Mouse (Mus musculus): Measurements from ENCODE around the gene Tm6sf1. TPM values are rescaled to one million over a fixed set of nuclear protein-coding genes. Genes with fewer than 3 reads are reported as not detected.

Tm6sf1 gene
- total RNA-seq, 2 experiments from 2014 or later = 31.8 to 33.5 TPM

DNA sequence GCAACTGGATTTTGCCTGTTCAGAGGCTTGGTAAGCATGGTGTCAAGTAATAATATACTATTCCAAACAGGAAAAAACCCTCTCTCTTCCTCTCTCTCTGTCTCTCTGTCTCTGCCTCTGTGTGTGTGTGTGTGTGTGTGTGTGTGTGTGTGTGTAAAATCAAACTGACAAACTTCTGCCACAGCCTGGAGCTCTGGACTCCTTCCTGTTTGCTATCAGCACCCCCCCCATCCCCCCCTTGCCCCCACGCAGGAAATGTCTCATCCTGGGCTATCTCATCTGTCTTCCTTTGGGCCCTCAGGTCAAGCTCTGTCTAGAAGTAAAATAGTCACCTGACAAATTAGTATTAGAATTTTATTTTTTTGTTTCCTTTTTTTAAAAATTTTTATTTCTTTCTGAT is 15.0 kb downstream of the Tm6sf1 start:
- no peak for DNase-seq (ENCODE audit: extremely low spot score in 1 of 2, low spot score in 2 of 2)
- intact Hi-C loops (cut with DNase I) = no loop called here

DNA sequence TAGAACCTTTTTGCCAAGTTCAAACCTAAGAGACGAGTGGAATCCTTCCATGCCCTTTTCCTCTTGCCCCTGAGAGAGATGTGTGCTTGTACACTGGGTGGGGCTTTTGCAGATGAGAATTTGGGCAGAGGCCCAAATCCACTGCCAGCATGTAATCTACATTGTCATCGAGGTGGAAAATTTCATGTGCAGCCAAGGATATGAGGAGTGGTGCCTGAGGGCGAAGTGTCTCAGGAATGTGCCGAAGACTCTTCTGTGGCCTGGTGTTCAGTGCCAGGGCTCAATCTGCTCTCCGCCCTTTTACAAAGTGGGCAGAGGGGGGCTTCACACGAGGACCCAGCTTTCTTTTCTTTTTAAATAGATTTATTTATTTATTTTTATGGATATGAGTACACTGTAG is 15.8 kb downstream of the Tm6sf1 start:
- intact Hi-C loops (cut with DNase I) = no loop called here
- no peak for DNase-seq (ENCODE audit: extremely low spot score in 1 of 2, low spot score in 2 of 2)

DNA sequence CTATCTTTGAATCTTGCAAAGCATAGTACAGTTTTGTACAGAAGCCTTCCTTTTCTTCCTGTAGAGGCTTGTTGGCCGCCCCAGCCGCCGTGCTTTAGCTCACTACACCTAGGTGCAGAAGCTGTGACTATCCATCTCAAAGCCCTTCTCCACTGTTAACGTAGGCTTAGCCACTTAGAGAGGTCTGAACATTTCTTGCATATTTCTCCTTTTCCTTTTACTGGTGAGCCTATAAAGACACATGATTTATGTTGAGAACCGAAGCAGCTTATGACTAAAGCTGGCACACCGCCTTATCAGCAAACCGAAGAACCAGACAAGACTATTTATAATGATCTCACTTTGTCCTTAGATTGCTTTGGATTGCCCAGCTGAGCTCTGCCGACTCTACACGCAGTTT is 16.6 kb downstream of the Tm6sf1 start:
- no peak for DNase-seq (ENCODE audit: extremely low spot score in 1 of 2, low spot score in 2 of 2)
- intact Hi-C loops (cut with DNase I) = no loop called here

GRCm38 (mm10) chr7:81880286-81880685 is 21.5 kb downstream of the Tm6sf1 start:
- intact Hi-C loops (cut with DNase I) = no loop called here
- no peak for DNase-seq (ENCODE audit: extremely low spot score in 1 of 2, low spot score in 2 of 2)

DNA sequence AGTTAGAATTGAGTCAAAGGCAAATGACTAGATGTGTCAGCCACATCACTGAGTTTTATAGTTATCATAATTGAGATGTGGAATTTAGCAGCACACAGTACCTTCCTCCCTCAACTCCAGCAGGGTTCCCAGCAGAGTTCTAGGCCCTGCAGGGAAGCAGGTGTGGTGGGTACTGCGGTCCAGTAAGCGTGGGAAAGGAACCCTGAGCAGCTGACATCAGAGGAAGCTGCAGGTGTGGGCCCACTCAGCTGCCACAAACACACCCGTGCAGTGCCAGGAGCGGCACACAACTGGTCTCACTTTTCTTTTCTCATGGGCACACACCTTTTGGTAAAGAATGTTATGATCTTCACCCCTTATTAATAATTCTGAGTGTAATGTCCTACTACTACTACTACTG is 22.0 kb downstream of the Tm6sf1 start:
- intact Hi-C loops (cut with DNase I) = no loop called here
- DNase-seq (ENCODE audit: extremely low spot score in 1 of 2, low spot score in 2 of 2) = no peak

DNA sequence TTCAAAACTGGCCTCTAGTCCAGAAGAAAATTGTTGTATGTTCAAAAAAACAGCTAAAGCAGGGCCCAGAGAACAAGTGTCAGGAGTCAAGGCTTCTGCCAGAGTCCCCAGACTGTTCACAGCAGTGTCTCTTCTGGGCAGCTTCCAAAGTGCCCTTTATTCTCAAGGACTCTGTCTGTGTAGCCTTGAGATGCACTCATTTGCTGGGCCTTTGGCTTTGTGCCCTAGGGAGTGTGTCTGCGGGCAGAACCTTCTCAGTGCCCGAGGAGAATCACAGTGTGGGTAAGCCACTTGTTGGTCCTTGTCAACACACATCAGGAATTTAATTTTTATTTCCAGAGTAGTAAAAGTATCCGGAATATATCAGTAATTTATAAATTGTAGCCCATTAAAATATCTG is 22.8 kb downstream of the Tm6sf1 start:
- no peak for DNase-seq (ENCODE audit: extremely low spot score in 1 of 2, low spot score in 2 of 2)
- intact Hi-C loops (cut with DNase I) = no loop called here

DNA sequence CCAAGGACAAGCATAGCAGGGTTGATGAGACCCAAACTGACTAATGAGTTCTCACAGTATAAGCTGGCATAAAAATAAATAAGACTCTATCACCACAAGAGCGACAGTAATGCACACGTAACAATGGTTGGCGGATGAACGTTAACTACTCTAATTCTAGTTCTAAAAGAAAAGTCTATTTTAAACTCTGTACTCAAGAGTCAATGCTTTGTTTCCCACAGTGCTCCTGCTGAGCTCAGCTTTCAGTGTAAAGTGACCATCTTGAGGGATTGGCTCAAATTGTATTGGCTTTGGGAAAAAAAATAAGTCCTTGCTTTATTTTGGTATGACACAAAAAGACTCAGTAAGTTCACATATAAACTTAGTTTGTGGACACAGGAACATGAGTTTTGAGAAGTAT is 26.3 kb downstream of the Tm6sf1 start:
- intact Hi-C loops (cut with DNase I) = no loop called here
- no peak for DNase-seq (ENCODE audit: extremely low spot score in 1 of 2, low spot score in 2 of 2)

DNA sequence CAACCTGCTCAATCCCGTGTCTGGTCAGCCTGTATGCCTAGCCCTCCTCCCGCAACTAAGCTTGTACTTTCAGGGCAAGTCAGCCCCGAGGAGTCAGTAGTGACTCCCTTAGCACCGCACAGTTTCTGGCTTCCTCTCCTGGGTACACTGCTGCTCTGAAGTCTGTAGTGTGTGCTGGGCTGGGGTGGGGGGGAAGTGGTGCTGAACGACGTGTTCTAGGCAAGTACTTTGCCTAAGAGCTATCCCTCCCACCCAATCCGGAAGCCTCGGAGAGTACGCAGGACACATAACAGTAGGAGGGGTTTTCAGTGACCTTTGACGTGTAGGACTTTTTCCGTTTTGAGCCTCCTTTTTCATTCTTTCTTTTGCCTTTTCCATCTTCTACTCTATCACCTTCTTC is 40.6 kb downstream of the Tm6sf1 start:
- DNase-seq (ENCODE audit: extremely low spot score in 1 of 2, low spot score in 2 of 2) = no peak

DNA sequence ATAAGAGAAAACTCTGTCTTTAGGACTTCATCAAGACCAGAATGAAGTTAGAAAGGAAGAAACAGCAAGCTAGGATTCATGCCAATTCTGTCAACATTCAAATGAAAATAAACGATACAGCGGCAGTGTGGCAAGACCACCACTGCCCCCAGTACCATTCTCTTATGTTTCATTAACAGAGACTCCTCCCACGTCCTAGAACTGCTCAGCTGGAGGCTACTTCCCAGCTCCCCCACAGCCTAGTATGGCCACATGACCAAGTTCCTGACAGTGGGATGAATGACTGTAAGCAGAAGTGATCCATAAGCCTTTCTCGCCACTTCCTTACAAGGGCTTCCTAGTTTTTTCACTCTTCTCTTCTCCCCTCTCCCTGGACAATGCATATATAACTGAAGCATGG is 45.3 kb downstream of the Tm6sf1 start:
- intact Hi-C loops (cut with DNase I) = no loop called here
- DNase-seq (ENCODE audit: extremely low spot score in 1 of 2, low spot score in 2 of 2) = no peak

More for the DNA sequence above, 40.6 kb downstream of the Tm6sf1 start:
- intact Hi-C loops (cut with DNase I) = no loop called here

DNA sequence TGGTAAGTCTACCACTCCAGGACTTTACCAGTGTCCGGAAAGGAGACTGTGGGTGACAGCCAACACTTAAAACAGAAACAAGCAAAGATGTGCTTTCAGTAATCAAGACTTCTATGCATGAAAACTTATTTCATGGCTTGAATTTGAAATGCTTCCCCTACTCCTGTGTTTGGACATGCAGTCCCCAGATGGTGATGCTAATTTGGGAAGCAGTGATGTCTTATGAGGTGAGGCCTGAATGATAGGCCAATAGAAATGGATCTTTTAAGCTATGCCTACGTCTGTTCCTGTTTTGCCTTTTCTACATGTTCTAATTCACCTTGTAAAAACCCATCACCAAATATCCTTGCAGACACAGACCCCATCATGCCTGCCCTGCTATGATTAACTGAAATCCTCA is 46.1 kb downstream of the Tm6sf1 start:
- no peak for DNase-seq (ENCODE audit: extremely low spot score in 1 of 2, low spot score in 2 of 2)

DNA sequence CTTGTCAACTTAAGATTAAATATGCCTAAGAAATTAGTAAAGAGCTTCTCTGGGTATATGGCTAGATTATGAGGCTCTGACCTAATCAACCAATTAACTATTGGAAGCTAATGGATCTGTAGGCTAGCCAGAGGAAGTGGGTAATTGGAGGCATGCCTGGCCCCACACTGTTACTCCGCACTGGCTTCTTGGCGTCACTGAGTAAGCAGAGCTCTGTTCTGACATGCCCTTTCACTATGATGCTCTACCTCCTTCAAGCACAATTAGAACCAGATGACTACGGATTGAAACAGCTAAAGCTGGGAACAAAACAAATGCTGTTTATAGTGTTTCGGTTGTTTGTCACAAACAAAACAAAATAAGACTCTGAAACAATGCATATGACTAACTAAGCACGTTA is 59.5 kb downstream of the Tm6sf1 start:
- DNase-seq (ENCODE audit: extremely low spot score in 1 of 2, low spot score in 2 of 2) = no peak
- intact Hi-C loops (cut with DNase I) = no loop called here

More for the DNA sequence above, 46.1 kb downstream of the Tm6sf1 start:
- intact Hi-C loops (cut with DNase I) = no loop called here

DNA sequence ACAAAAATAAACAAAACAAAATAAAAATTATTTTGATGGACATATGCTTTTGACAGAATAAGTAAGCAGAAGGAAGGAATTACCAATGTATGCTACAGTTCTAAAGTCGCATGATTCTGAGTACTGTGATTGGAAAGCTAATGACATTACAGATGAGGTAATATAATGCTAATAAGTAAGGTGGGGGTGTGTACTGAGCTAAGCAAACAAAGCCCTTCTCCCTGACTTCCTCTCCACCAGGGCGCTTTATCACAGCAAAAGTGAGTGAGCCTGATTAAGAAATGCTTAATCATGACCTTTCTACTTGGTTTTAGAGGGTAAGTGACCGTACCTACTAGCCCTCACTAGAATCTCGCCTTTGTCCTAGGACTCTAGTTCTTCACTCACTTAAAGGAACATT is 61.5 kb downstream of the Tm6sf1 start:
- DNase-seq (ENCODE audit: extremely low spot score in 1 of 2, low spot score in 2 of 2) = no peak
- intact Hi-C loops (cut with DNase I) = no loop called here

DNA sequence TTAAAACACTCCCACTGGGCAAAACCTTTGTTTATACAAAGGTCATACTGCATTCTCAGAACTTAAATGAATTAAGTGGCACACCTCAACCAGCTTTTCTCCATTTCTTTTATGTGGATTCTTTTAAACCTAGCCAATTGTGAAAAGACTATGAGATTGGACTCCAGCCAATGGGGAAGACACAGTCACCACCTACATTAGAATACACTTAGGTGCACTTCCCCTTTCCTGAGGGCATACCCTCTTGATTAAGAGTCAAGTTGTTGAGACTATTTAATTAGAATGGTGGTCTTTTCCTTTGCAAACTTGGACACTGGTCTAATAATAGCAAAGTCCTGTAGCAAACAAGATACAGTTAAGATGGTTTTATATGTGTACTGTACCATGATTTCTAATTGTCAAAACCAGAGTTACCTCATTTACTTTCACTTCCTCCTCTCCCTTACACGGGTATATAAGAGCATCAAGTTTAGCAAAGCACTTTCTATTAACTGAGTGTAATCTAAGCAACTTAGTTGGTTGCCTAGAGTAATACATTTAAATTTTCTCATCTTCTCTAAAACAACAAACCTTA is 62.7 kb downstream of the Tm6sf1 start:
- no peak for DNase-seq (ENCODE audit: extremely low spot score in 1 of 2, low spot score in 2 of 2)
- intact Hi-C loops (cut with DNase I) = no loop called here

GRCm38 (mm10) chr7:81928998-81929397 is 70.2 kb downstream of the Tm6sf1 start:
- no peak for DNase-seq (ENCODE audit: extremely low spot score in 1 of 2, low spot score in 2 of 2)
- intact Hi-C loops (cut with DNase I) = no loop called here

DNA sequence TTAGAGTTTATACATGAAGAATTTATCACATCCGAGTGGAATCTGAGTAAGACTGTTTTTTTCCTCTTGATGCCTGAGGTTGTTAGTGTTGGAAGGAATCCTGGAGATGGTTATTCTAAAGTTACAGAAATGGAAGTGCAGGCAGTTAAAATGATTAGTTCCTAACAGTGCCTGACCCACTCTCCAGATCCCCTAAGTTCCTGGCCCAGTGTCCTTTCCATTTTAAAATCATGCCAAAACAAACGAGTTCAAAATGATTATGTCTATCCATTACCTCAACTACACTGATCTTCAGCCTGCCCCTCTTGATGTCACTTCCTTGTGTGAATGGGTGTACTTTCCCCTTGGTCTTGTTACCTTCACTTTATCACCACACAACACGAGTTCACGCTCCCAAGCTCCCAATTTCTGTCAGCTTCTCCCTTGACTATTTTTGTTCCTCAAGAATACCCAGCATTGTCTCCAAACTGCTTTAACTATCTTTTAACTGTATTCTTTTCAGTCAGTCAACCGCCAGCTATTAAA is 73.8 kb downstream of the Tm6sf1 start:
- intact Hi-C loops (cut with DNase I) = loop anchor here (10.0 kb wide), 1 partner anchor 108 kb away; the partner anchor contains the start of gene Btbd1
- no peak for DNase-seq (ENCODE audit: extremely low spot score in 1 of 2, low spot score in 2 of 2)

- peak in 1 of 2 experiments; percentile 9 for DNase-seq (ENCODE audit: extremely low spot score in 1 of 2, low spot score in 2 of 2)
- intact Hi-C loops (cut with DNase I) = loop anchor here (10.0 kb wide), 1 partner anchor 108 kb away; the partner anchor contains the start of gene Btbd1
Observed at GRCm38 (mm10) chr7:81933061-81933600, 74.3 kb downstream of the Tm6sf1 start.

- intact Hi-C loops (cut with DNase I) = loop anchor here (10.0 kb wide), 1 partner anchor 109 kb away; the partner anchor contains the start of gene Btbd1
- DNase-seq (ENCODE audit: extremely low spot score in 1 of 2, low spot score in 2 of 2) = peak; percentile 20 to 86
Observed at GRCm38 (mm10) chr7:81933601-81934266, 74.9 kb downstream of the Tm6sf1 start.

Data from left cerebral cortex, postnatal 10 days (tissue).